Mouse (Mus musculus) left cerebral cortex, adult 18-20 months (tissue): ENCODE measurements around the gene Mthfsd. TPM values are rescaled to one million over a fixed set of nuclear protein-coding genes. Genes with fewer than 3 reads are reported as not detected.

Experiments used
- DNase-seq, 2 experiments: peaks; one replicate each; pipeline ENCODE4 v3.0.0; 2021 to 2022; ENCODE audit warnings: low spot score in 2 of 2, mixed read lengths in 1 of 2
- total RNA-seq, 2 experiments: library from RNA; stranded (reverse); gene quantifications; 2 replicates each; pipeline ENCODE4 v1.2.3; 2021

Gene Mthfsd
- total RNA-seq, 2 experiments from 2014 or later, result 37.1 to 43.3 TPM

DNA sequence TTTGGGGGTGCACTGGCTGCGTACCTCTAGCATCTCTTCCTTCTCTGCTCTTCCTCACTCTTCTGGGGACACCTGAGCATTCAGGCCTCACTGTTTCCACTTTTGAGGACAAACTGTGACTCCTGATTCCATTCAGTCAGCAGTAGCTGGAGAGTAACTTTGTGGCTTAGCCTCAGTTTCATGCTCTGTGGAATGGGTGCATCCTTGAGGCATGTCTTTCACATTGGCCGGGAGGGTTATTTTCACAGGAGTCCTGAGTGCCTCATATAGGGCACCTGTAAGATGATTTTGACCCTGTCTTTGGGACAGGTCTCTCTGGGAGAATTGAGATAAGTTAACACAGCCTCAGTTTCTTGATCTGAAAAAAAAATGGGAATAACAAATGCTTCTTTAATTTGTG, 14.9 kb upstream of the Mthfsd start:
- no peak for DNase-seq

- no peak for DNase-seq
These were observed 14.2 kb upstream of the Mthfsd start for GRCm38 (mm10) chr8:121122368-121122767.

- DNase-seq, result no peak
These were observed 13.5 kb upstream of the Mthfsd start for GRCm38 (mm10) chr8:121121704-121122103.

DNA sequence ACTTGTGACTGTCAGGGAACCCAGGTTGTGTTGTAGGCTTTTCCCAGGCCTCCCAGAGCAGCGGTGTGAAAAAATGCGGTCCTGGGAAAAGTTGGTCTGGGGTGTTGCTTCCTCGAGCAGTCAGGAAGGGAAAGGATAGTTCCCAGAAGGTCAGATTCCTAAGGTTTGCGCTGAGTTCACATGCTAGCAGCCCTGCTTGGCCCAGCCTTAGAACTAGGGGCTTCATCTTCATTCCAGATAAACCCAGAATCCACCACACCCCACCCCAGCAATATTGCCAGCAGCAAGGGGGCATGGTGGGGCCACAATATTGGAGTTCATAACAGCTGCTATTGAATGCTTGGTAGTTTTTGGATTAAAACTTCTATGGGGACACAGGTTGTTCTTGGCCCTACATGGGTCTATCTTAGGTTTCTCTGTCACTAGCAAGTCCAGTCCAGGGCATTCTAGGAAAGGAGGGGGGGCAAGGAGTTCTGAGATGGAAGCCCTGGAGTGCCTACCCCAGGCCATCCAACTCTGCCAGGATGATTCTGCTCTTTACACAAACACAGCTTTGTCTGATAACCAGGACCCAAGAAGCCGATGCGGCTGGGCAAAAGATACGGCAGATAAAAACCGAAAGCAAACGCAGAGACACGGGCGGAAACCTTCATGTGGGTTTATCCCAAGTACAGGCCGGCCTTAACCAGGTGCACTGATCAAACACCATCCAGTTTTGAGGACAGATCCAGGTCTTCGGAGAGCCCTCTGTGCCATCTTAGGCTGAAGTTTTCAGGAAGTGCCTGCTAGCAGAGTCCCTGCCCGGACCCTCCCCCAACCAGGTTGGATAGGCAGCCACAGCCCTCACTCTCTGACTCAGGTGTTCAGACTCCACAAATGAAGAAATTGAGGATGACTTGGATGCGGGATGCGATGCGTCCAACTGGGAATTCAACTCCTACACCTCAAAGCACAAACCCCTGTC, 12.5 kb upstream of the Mthfsd start:
- no peak for DNase-seq

- no peak for DNase-seq
These were observed 11.7 kb upstream of the Mthfsd start for GRCm38 (mm10) chr8:121119635-121120455.

GRCm38 (mm10) chr8:121118634-121119420, 10.6 kb upstream of the Mthfsd start:
- DNase-seq, result no peak

DNA sequence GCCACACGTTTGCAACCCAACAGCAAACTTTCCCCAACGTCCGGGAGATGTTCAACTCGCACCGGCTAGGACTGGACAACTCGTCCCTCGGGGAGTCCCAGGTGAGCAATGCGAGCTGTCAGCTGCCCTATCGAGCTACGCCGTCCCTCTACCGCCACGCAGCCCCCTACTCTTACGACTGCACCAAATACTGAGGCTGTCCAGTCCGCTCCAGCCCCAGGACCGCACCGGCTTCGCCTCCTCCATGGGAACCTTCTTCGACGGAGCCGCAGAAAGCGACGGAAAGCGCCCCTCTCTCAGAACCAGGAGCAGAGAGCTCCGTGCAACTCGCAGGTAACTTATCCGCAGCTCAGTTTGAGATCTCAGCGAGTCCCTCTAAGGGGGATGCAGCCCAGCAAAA, 9.7 kb upstream of the Mthfsd start:
- DNase-seq, result no peak

DNA sequence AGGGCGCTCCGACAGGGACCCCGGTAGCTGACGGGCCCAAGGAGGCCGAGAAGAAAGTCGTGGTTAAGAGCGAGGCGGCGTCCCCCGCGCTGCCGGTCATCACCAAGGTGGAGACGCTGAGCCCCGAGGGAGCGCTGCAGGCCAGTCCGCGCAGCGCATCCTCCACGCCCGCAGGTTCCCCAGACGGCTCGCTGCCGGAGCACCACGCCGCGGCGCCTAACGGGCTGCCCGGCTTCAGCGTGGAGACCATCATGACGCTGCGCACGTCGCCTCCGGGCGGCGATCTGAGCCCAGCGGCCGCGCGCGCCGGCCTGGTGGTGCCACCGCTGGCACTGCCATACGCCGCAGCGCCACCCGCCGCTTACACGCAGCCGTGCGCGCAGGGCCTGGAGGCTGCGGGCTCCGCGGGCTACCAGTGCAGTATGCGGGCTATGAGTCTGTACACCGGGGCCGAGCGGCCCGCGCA, 9.0 kb upstream of the Mthfsd start:
- no peak for DNase-seq

- no peak for DNase-seq
These were observed 8.5 kb upstream of the Mthfsd start for GRCm38 (mm10) chr8:121116591-121117185.

- peak; percentile 35 to 40 for DNase-seq
These were observed 7.8 kb upstream of the Mthfsd start, which contains the start of gene Foxc2 for GRCm38 (mm10) chr8:121115948-121116347. Gene Foxc2 (plus strand): TSS chr8:121116171.

DNA sequence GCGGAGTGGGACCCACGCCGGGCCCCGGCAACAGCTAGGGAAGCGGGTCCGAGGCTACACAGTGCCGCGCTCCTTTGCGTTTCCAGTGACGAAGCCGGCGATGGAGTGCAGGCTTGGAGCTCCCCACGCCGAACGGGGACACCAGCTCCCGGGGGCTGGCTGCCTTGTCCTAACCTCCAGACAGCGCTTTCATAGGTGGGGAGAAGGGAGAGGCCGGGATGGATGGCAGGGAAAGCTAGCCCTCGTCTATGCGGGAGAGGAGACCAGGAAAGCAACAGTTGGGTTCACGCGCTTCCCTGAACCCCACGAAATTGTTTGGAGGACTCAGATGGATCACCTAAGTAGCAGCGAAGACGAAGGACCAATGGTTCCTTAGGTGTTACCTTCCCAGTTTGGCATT, 6.9 kb upstream of the Mthfsd start:
- no peak for DNase-seq

GRCm38 (mm10) chr8:121113261-121113660, 5.1 kb upstream of the Mthfsd start:
- peak; percentile 97 to 99 for DNase-seq

- no peak for DNase-seq
These were observed 3.1 kb upstream of the Mthfsd start for GRCm38 (mm10) chr8:121111145-121111907.

DNA sequence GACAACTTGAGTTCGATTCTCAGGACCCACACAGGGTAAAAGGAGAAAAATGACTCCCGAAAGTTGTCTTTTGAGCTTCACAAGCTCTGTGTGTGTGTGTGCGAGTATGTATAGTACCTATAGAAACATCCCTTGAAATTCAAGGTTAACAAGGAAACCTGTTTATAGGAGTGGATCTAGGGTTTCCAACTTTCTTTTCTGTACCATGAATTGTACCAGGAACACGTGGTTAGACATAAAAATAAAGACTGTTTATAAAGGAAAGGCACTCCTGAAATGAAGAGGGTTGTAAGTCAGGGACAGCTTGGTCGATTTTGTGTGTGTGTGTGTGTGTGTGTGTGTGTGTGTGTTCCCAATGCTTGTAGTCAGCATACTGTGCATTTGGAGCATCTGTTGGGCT, 465 bp upstream of the Mthfsd start:
- no peak for DNase-seq

DNA sequence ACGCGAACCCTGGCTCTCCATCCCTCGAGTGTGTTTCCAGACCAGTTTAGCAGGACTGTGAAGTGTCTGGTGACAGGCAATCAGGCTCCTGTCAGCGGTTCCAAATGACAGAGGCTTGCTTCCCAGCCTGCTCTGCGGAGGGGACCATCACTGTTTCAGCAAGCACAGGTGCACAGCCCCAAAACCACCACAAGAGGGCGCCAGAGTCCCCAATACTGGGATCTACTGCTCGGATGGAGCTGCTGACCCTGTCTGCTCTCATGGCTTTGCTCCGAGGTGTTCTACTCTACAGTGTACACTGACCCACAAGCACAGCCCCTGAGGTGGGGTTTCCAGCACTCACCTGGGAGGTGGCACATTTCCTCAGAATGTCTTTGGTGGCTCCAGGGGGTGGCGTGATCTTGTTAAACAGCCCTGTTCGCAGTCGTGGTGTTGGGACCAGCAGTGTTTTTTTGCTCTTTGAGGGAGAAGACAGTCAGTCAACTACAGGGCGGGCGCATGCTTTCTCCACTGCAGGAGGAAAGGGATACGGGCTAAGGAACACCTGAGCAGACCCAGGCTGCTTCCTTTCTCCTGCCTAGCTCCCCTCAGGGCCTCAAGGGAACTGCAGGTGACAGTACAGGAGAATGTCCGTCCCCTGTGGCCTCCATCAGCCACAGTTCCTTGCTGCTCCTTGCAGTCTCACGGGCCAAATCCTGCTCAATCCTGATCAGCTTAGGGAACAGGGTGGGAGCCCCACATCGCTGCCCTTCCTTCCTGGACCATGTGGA, 4.0 kb downstream of the Mthfsd start:
- peak; percentile 67 to 79 for DNase-seq

GRCm38 (mm10) chr8:121093496-121093895, 14.7 kb downstream of the Mthfsd start:
- DNase-seq, result no peak

DNA sequence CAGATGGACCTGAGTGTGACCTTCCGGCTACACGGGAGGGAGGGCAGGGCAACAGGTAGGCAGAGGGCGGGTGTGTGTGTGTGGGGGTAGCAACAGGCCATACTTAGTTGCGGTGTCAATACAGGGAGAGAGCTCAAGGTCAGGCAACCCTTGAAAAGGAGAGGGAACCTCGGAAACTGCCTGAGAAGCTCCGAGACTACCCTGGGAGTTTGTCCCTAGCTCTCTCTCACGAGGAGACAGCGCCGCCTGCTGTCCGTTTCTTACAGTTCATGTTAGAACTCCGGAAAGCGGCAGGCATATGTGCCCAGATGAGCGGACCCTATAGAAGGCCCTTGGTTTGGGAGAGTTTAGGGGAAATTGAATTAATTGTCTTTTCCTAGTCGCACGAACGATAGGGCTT, 15.6 kb downstream of the Mthfsd start:
- DNase-seq, result peak; percentile 77 to 90

DNA sequence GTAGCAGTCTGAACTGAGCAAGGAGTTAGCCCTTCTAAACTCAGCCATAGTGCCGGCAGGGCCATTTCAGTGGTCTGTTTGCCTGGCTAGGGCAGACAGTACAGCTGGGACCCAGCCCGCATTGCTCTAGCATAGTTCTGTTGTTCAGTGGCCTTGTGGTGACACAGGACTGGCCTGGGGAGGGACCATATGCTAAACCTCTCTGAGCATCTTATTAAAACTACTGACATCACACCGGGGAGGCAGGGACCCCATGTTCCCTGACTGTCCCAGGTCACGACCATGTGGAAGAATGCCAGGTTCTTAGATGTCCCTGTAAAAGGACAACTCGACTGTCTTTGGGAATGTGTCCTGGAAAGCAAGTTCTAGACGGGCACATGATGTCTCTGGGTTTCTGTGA, 16.1 kb downstream of the Mthfsd start:
- DNase-seq, result no peak

DNA sequence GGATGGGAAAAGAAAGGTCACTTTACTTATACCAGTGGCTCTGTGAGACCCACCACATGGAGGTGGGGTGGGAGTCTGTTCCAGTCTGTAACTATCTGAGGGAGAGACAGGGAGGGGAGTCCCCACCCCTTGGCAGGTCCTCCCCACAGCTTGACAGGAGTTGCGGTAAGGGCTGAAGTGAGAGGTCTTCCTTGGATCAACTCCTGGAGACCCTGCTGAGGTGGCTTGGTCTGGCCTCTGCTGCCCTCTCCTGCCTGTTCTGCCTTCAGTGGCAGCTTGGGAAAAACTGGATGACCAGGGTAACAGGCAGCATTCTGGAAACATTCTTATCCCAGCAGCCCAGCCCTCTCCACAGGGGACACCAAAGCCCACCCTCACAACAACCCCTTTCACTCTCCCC, 17.5 kb downstream of the Mthfsd start:
- no peak for DNase-seq
